Mouse (Mus musculus): ENCODE measurements at regions not wholly inside any gene's neighbourhood (a gene's known extent, or its start where the extent isn't known, plus 50 kb on each side); places are given as distances from the start of the nearest gene placed in this dataset.

DNA sequence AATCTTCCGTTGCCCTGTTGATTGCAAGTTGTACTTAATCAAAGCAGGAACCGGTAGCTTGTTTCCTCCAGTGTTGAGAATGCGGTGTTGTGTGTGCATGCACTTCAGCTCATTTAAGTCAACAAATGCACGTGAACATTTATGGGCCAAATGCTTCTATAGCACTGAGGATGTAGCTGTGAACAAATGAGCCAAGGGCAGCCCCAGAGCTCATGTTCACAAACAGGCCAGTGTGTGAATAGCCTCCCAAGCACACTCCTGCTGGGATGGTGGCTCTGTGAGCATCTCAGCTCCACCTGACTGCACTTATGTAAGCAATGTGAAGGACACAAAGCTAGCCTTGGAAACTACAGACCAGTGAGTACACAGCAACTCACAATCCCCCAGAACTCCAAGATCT lies 183.9 kb upstream of the Sox2 start:
- DNase-seq (ENCODE audit: low read depth, low spot score) = no peak

DNA sequence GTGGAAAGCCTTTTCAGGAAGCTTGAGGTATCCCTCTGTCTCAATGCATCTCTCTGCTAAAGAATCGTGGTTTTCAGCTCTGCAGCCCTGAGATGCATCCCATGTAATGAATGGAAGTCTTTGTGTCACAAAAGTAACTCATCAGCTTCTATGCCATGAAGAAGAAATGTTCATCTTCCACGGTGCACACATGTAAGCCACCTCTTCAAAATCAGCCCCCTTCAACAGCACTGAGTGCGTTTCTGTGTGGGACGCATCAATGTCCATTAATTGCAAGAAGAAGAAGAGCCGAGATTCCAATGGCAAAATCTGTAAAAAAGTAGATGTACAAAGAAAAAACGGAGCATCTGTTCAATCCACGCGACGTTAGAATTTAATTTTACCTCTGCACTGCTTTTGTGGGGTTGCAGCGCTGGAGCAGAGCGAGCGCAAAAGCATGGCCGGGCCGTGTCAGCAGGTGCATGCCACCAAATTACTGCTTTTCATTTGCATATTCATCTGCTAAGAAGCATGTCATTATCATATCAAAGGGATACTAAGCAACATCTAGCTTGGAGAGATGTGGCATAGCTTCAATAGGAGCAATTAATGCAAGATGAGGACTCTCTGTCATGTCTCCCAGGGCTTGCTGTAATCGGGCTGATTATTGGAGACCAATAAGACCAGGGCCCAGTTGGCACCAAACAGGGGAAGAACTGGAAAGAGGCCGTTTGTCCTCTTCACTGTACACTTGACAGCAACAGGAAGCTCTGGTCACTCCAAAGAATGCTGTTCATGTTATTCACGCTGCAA lies 185.0 kb upstream of the Sox2 start:
- no peak for DNase-seq (ENCODE audit: low read depth, low spot score)

DNA sequence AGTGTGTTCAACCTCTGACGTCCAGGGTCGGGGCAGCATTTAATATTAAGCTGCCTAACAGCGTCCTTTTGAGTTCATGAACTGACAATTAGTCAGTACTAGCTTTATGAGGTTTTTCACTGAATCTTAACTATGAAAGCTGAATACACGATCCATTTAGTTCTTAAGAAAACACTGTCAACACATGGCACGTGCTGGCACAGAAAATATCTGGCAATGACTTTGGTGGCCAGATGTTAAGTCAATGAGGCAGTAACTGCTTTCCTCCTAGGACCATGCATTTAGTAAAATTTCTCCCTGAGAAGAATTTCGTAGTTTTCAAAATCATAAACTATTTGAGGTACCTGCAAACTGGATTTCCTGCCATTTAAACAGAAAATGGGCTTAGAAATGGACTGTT lies 191.4 kb upstream of the Sox2 start:
- no peak for DNase-seq (ENCODE audit: low read depth, low spot score)

DNA sequence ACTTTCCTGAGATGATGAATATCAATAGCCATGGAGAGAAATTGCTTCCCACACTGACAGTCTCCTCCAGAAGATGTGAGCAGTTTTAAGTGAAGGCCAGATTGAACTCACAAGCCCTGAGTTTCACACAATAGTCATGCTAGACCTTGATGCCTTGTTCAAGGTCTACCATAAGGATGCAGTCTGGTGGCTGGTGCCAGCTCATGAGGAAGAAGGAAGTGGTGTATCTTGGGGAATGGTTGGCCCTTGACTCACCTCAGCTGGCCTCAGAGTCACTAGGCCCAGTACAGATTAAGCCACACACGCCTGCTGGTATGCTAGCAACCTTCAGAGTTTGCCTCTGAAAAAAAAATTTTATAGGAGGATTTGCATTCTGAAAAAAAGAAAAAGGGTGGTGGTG lies 192.4 kb upstream of the Sox2 start:
- DNase-seq (ENCODE audit: low read depth, low spot score) = no peak

DNA sequence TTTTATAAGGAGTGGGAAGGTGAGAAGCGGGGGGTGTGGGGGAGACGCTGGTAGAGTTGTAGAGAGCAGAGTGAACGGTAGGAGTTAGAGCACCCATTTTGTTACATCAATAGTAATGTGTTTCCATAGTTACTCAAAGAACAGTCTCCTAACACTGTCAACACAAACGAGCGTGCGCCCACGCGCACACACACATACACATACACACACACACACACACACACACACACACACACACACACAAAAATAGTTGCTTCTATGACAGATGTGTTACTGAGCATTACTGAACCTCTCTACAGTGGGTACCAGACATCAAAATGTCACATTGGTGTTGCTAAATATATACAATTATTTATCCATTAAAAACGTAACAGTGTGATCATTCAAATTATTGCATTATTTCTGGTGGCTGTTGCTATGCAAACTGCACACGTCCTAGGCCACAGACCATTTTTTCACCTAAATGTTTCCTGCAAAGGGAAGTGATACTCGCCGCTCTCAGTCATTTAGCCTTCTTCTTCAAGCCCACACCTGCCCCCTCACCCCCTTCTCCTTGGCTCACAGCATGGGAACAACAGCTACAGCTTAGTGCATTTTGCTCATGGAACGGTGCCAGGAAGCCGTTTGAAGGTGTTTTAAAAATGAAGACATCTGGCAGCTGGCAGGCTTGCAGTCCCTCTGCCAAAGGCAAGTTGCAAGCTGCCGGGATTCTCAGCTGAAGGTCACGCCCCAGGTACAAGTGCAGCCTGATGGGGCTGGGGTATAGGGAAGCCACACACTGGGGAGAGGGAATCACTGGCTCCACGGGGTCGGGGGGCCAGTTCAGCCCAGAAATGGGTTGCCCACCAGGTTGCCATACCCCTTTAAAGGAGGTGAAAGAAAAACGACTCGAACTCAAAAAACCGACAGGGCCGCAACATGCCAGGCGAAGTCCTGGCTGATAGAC lies 193.4 kb upstream of the Sox2 start:
- DNase-seq (ENCODE audit: low read depth, low spot score) = no peak

DNA sequence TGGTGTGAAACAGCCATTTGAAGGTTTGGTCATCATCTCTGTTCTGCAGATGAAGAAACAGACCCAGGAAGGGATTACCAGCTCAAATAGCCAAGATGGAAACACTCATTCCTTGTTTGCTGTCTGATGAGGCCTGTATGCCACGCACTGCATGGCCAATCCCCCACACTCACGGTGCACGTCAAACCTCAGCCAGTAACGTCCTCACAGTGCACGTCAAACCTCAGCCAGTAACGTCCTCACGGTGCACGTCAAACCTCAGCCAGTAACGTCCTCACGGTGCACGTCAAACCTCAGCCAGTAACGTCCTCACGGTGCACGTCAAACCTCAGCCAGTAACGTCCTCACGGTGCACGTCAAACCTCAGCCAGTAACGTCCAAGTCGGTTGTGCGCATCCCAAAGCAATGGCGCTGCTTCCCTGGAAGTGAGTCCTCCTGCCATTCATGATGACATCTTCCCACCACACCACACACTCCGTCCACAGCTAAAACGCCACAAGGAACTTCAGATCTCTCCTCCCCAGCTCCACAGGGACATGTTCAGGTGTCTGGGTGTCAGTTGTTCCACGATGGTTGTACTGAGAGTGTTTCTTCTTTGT lies 196.1 kb upstream of the Sox2 start:
- DNase-seq (ENCODE audit: low read depth, low spot score) = no peak

DNA sequence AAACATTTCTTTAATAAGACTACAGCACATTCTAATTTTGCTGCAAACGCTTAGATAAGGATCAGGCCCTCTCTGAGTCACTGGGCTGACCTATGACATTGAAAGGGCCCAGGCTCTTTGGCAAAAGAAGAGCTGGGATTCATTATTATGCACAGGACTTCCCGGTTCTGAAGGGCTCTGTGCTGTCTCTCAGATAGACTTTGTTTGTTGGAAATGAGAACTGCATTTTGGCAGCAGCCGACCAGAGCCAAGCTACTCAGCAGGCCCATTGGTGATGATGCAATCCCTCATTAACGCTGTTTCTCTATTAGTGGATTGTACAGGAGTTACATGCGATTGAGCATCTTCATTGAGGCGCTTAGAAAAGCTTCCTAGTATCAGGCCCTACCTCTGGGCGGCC lies 204.9 kb upstream of the Sox2 start:
- no peak for DNase-seq (ENCODE audit: low read depth, low spot score)

DNA sequence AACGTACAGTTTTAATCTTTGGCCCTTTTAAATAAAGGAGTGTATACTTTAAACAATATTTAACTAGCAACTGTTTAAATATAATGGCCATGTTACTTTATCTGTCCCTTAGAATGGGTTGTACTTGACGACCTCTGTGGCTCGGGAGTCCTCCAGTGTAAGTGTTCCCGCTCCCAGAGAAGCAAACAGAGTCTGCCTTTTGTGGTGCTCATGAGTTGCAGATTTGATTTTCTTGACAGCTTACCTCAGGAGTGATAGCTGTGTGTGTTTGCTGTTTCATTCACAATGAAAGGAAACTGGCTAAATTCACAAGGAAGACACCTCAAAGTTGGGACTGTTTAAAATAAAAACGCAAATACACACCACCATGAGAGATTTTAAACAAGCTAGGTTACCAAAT lies 205.4 kb upstream of the Sox2 start:
- no peak for DNase-seq (ENCODE audit: low read depth, low spot score)

DNA sequence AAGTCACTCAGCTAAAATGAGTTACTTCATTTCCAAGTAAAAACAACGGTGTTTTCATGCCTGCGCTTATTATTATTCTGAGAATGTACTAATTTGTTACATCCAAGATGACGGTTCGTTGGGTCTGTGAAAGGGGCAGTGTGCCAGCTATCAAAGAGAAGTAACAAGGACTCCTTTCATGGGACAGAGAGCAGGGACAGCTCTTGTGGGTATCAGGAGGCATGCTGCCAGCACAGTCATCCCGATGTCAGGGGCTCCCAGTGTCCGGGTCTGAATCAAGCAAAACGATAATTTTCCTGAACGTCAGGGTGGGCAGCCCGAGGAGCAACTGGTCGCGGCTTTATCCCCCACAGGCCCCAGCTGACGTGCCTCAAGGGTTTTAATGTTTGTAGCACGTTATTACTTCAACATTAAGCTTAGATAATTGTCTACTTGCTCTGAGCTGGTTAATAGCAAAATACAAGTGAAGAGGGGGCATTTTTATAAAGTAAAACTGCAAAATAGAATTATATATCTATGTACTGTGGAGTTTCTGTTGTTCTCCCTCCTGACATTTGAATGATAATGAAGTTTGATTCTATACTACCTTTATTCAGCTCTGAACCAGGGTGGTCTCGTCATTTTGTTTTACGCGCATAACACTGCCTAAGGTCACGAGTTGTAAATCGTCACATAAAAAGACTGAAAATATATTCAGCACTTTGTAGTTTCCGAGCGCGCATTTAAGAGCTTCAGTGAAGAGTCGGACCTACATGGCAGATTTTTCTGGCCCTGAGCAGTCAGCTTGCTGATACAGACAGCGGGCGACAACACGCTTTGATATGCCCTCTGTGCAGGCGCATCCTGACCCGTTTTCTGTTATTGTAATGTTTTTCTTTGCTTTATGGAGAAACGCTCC lies 206.2 kb upstream of the Sox2 start:
- DNase-seq (ENCODE audit: low read depth, low spot score) = peak; percentile 20

DNA sequence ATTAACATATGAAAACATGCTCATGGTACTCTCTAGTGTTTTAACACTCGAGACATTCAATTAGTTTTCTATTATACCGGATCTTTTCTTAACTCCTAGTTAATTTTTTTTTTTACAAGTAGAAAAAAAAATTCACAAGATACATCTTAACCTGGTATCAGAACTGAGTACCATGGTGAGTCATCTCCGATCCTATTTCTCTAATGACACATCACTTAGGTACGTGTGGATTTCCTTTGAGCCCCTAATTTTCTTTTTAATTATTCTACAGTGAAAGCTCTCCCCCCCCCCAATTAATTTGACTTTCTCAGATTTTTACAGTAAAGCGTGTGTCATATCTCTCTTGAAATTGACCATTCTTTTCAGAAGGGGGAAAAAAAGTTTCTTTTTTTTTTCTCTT lies 206.9 kb upstream of the Sox2 start:
- DNase-seq (ENCODE audit: low read depth, low spot score) = no peak

DNA sequence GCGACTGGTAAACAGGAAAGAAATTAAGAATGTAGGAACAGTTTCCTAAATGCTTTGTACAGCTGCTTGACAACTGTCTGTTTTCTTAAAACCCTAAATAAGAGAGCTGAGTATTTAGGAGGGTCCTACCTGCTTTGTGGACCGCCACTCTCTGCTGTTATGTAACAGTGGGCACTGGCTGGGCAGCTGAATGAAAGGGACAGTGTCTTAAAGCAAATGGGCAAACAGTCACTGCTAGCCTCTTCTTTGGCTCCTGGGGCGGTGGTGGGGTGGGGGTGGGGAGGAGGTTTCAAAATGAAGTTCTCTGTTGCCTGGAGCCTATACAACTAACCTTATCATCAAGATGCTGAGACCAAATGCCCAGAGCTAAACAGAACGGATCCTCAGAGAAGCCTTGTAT lies 208.4 kb upstream of the Sox2 start:
- DNase-seq (ENCODE audit: low read depth, low spot score) = no peak

DNA sequence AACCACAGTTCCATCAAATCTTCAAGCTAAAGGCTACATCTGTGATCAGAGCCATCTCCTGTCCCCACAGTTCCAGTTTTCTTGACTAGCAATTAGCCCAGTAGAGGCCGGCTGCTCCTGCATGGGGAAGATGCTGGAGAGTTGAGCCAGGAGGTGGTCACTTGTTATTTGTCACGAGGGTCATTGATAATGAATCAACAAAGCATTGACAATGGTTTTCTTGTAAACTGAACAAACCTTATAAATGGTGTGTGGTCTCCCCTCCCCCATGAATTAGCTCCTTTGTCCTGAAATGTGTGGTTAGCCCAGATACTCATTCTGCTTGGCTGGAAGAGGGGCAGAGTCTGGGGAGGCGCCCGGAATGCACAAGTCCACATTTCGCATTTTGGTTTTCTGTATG lies 208.9 kb upstream of the Sox2 start:
- DNase-seq (ENCODE audit: low read depth, low spot score) = peak; percentile 22

DNA sequence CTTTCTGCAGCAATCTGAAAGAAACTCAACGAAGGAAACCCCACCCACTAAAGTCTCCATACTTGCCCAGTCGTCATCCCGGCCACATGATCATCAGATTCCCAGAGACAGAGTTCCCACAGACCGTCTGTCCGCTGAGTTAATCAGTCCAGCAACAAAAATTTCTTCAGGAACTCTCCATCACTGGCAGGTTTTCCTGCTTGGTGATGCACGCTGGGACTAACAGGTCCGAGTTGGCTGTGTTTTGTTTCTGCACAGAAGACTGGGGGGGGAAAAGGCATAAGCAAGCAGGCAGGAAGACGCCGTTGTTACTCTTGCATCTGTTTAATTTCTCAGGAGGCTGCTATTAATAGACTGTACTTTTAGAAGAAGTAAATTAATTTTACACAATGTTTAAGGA lies 215.3 kb upstream of the Sox2 start:
- DNase-seq (ENCODE audit: low read depth, low spot score) = no peak

DNA sequence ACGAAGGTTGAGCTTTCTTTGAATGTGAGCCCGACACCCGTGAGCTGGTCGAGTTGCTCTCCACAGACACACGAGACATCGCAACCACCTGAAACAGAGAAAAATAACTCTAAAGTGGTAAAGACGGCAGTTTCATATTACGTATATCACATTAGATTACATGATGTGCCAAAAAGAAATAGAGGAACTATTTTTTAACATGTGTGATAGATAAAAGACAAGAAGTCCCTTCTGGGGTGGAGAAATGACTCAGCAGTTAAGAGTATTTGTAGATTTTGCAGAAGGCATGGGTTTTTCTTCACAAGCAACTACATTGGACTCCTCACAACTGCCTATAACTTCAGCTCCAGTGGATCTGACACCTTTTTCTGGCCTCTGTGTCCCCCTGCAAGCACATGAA lies 222.2 kb upstream of the Sox2 start:
- DNase-seq (ENCODE audit: low read depth, low spot score) = no peak

DNA sequence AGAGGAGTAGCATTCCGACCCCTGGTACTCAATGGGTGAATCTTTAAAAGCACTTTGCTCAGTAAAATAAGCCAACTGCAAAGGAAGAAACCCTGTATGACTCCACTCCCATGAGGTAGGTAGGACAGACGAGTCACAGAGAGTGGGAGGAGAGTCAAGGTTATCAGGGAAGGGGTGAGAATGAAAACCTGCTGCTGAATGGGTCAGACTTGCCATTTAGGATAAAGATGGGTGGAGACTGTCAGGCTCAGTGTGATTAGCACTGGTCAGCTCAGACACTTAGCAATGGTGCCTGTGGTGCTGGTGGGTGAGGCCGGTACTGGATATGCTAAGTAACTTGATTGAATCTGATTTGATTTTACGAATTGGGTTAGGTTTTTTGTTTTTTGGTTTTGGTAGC lies 222.7 kb upstream of the Sox2 start:
- no peak for DNase-seq (ENCODE audit: low read depth, low spot score)

DNA sequence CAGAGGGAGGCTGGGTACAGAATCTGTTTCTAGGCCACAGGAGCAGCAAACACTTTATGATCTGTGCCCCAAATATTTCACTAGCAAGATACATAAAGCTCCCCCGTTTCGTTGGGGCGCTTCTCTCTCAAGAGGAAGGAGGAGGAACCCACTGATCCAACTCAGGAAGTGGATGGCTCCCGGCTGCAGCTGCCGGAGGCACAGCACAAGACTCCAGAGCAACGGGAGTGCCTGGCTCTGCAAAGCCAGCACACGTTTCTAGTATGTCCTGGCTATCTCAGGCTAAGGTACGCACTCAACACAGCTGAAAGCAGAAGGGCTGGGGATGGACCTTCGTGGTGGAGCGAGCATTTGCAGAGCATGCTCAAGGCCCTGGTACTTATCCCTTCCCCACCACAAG lies 223.2 kb upstream of the Sox2 start:
- DNase-seq (ENCODE audit: low read depth, low spot score) = no peak

DNA sequence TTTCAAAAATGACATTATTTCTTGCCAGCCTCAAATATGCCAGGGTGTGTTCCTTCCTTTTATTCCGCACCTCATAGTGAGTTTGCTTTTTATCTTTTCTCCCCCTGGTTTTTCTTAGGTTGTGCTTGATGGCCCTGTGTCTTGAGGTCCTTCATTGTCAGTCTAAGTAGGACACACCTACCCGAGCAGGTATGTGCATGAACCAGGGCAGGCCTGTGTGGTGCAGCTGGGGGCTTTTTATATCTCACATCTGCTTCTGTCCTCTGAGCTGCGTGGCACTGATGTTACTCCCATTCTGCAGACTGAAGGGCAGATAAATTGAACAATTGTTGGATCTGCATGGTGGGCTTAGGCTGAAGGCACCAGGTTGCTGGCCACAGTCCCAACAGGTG lies 238.3 kb upstream of the Sox2 start:
- no peak for DNase-seq (ENCODE audit: low read depth, low spot score)

DNA sequence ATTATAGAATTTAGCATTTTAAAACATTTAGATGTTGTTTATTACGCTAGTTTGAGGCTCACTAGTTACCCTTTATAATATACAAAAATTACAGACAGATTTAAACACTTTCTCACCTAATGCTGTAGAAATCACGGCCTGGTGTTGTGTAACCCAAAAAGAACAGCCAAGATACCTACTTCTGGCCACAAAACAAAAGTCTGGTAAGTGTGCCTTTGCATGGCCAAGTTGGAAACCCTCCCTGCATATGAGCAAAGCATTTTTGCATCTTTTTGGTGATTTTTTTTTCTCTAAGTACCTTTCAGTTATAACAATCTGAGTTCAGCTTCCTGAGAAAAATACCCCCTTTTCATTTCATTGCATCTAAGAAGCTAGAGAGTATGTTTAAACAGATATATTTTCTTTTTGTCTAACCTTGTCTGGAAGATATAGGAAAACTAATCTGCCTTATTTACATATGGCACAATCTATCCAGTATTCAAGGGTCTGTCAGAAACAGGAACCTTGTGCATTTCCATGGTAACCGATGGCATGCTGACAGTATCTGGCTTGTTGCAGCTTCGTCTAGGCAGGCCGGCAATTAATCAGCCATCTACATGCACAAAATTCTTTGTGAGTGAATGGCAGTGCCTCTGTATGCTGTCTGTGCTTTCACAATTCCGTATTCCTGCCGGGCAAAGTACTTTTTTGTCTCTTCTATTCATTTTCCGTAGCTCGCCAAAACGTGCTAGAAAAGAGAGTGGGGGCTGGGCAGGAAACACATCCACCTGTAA lies 238.9 kb upstream of the Sox2 start:
- peak; percentile 24 for DNase-seq (ENCODE audit: low read depth, low spot score)

DNA sequence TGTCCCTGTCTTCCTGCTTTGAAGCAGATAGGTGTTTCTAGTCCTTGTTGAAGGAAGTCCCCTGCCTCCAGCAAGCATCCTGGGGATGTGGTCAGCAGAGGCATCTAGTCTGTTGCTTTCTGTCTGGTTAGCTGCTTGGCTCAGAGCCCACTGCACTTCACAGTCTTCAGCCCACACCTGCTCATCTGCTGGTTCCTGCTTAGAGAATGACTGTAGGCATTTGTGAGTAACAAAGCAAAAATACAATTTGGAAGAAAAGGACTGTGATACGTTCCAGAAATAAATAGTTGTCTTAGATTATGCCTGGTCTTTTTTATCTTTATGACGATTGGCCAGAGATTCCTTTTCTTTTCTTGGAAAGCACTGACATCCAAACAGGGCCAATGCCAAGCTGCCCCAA lies 246.6 kb upstream of the Sox2 start:
- no peak for DNase-seq (ENCODE audit: low read depth, low spot score)

DNA sequence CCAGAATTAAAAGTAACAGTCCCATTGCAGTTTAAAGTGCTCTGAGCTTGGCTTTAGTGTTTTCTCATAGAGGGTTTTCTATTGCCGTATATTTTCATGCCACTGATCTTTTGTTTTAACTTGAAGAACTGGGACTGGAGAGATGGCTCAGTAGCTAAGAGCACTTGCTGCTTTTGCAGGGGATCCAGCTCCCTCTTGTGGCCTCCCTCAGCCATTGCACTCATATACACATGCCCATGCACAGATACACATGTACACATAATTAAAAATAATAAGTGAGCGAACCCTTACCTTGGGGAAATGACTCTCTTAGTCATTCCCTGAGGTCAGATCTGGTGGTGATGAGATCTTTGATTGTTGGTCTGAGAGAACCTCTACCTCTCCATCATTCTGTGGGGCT lies 258.9 kb upstream of the Sox2 start:
- DNase-seq (ENCODE audit: low read depth, low spot score) = no peak

DNA sequence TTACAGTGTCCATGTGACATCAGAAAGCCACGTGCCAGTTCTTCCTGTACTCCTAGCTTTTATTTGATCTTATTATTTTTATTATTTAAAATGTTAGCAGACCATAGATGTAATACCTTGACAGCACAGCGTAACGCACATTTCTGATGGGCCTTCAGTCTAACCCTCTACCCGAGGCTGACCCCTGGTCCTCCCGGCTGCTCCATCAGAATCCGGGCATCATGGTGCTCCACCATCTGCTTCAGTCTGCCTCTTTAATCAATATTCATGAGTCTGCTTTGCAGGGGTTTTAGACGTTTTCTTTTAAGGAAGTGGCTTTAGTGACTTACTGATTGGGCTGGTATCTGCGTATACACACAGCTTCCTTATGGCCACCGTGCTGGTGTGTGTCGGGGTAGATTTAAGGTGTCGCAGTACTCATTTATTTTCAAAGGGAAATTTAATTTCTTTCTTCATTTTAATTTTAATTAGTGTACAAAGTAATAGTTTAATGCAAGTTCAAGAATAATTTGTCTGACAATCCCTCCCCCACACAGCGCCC lies 265.2 kb upstream of the Sox2 start:
- DNase-seq (ENCODE audit: low read depth, low spot score) = no peak
